Mouse (Mus musculus): ENCODE results near the gene Kcnk18. TPM values are rescaled to one million over a fixed set of nuclear protein-coding genes. Genes with fewer than 3 reads are reported as not detected.

The Kcnk18 gene
- polyA plus RNA-seq, 1 experiment: not detected

DNA sequence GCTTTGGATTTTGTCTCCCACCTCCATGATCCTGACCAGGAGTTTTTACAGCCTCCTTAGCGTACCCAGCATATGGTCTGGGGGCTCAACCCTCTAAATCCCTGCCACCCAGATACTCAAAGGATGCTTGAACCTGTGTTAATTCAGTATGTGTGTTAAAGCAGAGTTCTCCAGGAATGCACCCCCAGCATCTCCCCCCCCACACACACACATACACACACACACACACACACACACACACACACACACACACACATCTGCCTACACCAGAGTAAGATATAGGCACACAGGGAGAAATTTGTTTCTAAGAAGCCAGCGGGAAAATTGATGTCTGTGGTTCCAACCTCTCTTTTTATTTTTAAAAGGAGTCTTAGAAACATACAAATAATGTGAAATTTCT, 26.5 kb upstream of the Kcnk18 start:
- DNase-seq (ENCODE audit: low read depth): peak; percentile 18
- TF ChIP-seq CTCF (IDR thresholded peaks at IDR 0.05; ENCODE audit: borderline replicate concordance, extremely low read depth, insufficient read depth, insufficient read length): no peak
- no peak for TF ChIP-seq POLR2A (IDR thresholded peaks at IDR 0.05; ENCODE audit: borderline replicate concordance, extremely low read depth, insufficient read depth, insufficient read length, poor library complexity, severe bottlenecking)

DNA sequence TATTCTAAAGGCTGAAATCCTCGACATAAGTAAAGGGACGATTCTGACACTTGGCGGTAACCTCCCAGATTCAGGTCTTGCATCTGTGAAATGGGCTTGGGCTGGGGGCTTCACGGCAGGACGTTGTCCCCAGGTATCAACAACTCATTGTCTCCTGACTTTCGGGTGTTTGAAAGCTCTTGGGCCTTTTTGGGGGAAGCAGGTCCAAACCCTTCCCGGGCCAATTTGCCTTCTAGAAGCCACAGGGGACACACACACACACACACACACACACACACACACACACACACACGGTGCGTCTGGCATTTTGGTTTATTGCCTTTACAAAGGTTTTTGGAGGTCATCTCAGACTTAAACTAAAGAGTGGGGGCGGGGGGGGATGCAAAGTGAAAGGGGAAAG, 25.6 kb upstream of the Kcnk18 start:
- peak; percentile 30 for DNase-seq (ENCODE audit: low read depth)
- TF ChIP-seq CTCF (IDR thresholded peaks at IDR 0.05; ENCODE audit: borderline replicate concordance, extremely low read depth, insufficient read depth, insufficient read length) (no peak), POLR2A (IDR thresholded peaks at IDR 0.05; ENCODE audit: borderline replicate concordance, extremely low read depth, insufficient read depth, insufficient read length, poor library complexity, severe bottlenecking) (no peak)

DNA sequence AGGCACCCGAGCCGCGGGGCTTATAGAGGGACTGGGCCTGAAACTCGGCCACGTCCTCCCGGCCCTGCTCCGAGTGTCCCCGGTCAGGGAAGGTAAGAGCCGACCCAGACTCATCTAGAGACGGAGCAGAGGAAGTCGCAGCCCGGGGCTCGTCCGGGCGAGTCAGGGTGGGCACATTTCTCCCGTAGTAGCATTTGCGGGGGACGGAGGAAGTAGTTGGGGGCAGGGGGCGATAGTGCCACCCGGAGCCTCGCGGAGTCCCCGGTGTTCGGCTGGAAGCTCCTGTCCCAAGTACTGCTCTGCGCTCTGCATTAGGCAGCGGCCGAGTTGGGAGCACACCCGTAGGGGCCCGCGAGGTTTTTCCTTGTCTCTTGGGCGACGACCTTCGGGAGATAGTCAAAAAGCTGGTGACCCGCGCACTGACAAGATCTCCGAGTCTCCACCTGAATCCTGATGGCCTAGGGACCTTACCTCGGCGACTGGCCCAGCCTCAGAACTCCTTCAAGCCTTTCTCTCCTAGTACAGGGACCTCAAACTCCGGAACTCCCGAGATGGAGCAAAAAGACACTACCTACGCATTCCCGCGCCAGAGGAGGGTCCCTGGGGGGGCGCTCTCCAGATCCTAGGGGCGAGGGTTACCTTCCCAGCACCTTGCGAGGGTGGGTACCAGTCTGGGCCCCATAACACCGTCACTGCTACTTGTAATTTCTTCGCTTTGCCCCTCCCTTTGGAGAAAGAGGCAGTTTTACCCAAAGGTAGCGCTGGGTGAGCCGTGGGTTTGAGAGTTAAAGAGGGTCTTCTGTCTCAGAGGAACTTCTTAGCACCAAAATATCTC, 24.8 kb upstream of the Kcnk18 start:
- peak; percentile 56 for DNase-seq (ENCODE audit: low read depth)
- TF ChIP-seq POLR2A (IDR thresholded peaks at IDR 0.05; ENCODE audit: borderline replicate concordance, extremely low read depth, insufficient read depth, insufficient read length, poor library complexity, severe bottlenecking) (no peak), CTCF (IDR thresholded peaks at IDR 0.05; ENCODE audit: borderline replicate concordance, extremely low read depth, insufficient read depth, insufficient read length) (no peak)

DNA sequence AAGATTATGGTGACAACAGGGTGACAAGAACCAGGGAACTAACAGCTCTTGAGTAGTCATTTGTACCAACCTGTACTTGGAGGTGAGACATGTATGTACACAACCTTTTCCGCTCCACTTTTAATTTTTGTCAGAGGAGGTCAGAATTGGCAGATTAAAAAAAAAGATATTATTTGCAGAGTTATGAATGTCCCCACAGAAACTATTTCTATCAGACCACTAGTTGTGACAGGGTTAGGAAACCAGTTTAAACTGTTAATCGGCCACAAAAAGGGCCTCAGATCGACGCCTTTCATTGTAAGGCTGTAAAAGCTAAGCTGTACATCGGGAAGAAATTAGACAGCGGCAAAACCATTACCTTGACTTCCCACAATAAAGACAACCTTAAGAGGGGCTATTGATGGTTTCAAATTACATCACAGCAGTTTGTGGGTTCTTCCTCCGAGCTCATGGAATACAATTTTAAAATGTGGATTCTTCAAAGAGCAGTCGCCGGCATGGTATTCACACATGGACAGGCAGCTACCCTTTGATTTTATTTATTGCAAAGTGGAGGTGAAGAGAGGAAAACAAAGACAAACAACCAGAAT, 23.7 kb upstream of the Kcnk18 start:
- TF ChIP-seq CTCF (IDR thresholded peaks at IDR 0.05; ENCODE audit: borderline replicate concordance, extremely low read depth, insufficient read depth, insufficient read length) (no peak), POLR2A (IDR thresholded peaks at IDR 0.05; ENCODE audit: borderline replicate concordance, extremely low read depth, insufficient read depth, insufficient read length, poor library complexity, severe bottlenecking) (no peak)
- DNase-seq (ENCODE audit: low read depth): peak; percentile 43

DNA sequence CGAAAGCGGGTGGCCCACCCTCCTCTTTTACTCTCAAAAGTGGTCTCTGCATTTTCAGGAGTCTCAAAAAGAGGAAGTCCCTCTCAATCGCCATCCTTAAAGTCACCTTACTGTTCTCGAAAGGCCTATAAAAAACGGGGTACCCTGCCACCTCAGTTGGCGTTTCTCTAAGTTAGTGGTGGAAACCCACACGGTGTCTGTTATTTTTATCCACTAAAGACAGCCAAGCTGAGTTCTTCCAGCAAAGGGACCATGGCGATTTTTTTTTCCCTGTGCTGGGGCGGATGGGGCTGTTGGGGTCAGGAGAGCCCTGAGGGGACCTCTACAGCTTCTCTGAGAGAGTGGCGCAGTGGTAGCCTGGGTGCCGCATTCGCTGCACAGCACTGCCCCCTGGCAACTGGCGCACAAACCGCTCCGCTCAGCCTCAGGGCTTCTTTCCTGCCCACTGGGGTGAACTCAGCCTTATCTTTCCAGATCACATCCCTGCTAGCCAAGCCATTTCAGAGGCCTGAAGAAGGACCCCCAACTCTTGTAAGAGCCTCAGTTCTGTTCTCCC, 22.8 kb upstream of the Kcnk18 start:
- peak; percentile 81 for DNase-seq (ENCODE audit: low read depth)
- TF ChIP-seq CTCF (IDR thresholded peaks at IDR 0.05; ENCODE audit: borderline replicate concordance, extremely low read depth, insufficient read depth, insufficient read length) (peak; percentile 83), POLR2A (IDR thresholded peaks at IDR 0.05; ENCODE audit: borderline replicate concordance, extremely low read depth, insufficient read depth, insufficient read length, poor library complexity, severe bottlenecking) (no peak)

DNA sequence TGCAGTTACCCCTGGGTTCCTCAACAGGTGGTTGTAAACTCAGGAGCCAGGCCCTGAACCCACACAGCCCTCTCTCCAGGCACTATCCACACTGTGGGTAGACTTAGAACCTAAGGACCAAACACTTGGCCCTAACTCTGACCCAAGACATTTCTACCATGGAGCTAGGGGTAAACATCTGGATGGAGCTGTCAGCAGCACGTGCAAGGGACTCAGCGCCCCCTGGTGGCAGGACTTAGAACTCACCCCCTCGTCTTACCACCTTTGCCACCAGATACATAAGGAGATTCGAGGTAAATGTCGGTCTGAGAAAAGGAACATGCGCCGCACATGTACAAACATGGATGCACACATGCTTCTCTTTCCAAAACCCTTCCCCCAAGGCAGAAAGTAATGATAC, 20.9 kb upstream of the Kcnk18 start:
- TF ChIP-seq POLR2A (IDR thresholded peaks at IDR 0.05; ENCODE audit: borderline replicate concordance, extremely low read depth, insufficient read depth, insufficient read length, poor library complexity, severe bottlenecking) (no peak), CTCF (IDR thresholded peaks at IDR 0.05; ENCODE audit: borderline replicate concordance, extremely low read depth, insufficient read depth, insufficient read length) (peak; percentile 76)
- DNase-seq (ENCODE audit: low read depth): peak; percentile 47

DNA sequence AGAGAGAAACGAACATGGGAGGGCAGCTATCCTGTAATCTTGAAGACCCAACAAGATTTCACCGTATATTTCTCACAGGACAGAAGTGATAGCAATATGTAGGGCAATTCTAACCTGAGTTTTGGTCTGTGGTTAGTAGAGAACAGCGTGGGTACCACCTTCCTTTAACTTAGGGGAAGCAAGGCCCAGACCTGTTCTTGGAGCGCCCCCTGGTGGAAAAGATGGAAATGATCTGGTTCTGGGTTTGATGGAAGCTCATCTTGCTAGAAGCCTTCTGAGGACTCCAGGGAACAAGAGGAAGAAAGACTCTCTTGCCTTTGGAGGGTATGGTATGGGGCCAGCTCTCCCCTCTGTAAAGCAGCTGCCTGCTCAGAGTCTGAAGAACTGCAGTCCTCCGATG, 10.5 kb upstream of the Kcnk18 start:
- peak; percentile 90 for DNase-seq (ENCODE audit: low read depth)
- no peak for TF ChIP-seq POLR2A (IDR thresholded peaks at IDR 0.05; ENCODE audit: borderline replicate concordance, extremely low read depth, insufficient read depth, insufficient read length, poor library complexity, severe bottlenecking)
- peak; percentile 89 for TF ChIP-seq CTCF (IDR thresholded peaks at IDR 0.05; ENCODE audit: borderline replicate concordance, extremely low read depth, insufficient read depth, insufficient read length)

DNA sequence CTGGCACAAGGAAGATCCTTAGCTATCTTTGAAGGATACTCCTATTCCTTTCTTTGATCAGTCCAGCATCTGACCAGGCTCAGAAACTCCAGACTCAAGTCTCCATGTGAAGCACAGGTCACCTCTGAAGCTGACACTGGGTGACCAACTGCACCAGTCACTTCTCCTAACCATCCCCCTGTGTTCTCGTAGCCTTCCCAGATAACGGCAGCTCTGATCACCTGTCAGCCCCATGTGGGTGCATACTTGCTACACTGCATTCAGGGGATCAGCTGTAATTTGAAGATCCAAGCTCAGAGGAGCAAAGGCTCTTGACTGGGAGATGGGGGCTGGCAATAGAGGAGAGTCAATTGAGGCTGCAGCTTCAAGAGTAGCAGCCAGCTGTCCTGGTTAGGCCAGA, 10.0 kb upstream of the Kcnk18 start:
- TF ChIP-seq CTCF (IDR thresholded peaks at IDR 0.05; ENCODE audit: borderline replicate concordance, extremely low read depth, insufficient read depth, insufficient read length) (no peak), POLR2A (IDR thresholded peaks at IDR 0.05; ENCODE audit: borderline replicate concordance, extremely low read depth, insufficient read depth, insufficient read length, poor library complexity, severe bottlenecking) (no peak)

DNA sequence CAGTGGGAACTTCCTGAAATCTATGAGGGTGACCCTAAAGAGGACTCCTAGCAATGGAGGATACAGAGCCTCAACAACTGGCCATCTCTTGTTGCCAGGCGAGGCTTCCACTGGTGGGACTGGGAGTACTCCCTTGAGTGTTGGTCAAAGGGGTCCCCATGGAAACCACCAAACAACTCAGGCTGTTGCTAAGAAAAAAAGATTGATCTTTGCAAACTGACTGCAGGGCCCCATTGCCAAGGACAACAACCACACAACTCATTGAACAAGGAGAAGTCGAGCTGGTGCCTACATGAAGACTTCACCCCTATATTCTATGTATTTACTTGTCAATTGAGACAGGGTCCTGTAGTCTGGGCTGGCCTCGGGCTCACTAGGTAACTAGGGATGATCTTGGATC, 2.1 kb upstream of the Kcnk18 start:
- no peak for DNase-seq (ENCODE audit: low read depth)

More for the DNA sequence above, 10.0 kb upstream of the Kcnk18 start:
- no peak for DNase-seq (ENCODE audit: low read depth)

DNA sequence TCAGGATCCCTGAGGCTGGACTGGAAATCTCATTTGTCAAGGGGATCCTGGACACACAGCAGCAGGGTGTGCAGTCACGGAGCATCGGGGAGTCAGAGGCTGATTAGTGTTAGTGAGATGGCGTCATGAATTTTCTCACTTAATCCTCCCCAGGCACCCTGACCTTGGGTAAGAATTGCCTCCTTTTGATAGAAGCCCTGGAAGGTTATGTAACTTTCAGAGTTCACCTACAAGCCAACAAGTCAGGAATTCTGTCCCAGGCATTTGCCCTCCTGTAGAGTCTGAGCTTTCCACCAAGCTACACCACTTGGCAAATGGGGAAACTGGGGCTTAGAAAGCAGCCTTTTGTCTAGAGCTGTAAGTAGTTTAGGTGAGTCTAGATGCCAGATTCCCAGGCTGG, 2.1 kb downstream of the Kcnk18 start:
- TF ChIP-seq CTCF (IDR thresholded peaks at IDR 0.05; ENCODE audit: borderline replicate concordance, extremely low read depth, insufficient read depth, insufficient read length) (no peak), POLR2A (IDR thresholded peaks at IDR 0.05; ENCODE audit: borderline replicate concordance, extremely low read depth, insufficient read depth, insufficient read length, poor library complexity, severe bottlenecking) (no peak)
- DNase-seq (ENCODE audit: low read depth): no peak

More for the DNA sequence above, 2.1 kb upstream of the Kcnk18 start:
- TF ChIP-seq CTCF (IDR thresholded peaks at IDR 0.05; ENCODE audit: borderline replicate concordance, extremely low read depth, insufficient read depth, insufficient read length) (no peak), POLR2A (IDR thresholded peaks at IDR 0.05; ENCODE audit: borderline replicate concordance, extremely low read depth, insufficient read depth, insufficient read length, poor library complexity, severe bottlenecking) (no peak)

DNA sequence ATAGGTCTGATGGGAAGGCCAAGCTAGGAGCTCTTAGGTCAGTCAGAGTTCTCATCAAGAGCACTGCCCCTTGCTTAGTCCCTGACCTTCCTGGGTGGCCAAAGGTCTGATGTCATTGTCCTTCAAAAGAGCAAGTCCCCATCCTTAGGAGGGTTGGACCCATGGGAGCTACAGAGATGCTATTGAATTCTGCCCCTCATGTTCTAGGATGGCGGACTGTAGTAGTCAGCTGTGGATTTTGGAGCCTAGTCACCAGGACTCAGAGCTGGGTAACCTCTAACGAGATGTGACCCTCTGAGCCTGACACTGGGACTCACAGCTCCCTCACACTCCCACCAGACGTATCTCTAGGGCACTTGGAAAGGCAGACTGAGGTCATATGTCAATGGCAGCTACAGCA, 9.4 kb downstream of the Kcnk18 start:
- DNase-seq (ENCODE audit: low read depth): no peak
- TF ChIP-seq POLR2A (IDR thresholded peaks at IDR 0.05; ENCODE audit: borderline replicate concordance, extremely low read depth, insufficient read depth, insufficient read length, poor library complexity, severe bottlenecking) (no peak), CTCF (IDR thresholded peaks at IDR 0.05; ENCODE audit: borderline replicate concordance, extremely low read depth, insufficient read depth, insufficient read length) (no peak)
